Mouse (Mus musculus) liver, embryonic 13.5 days (tissue): Measurements from ENCODE around the gene Ankrd63. TPM values are rescaled to one million over a fixed set of nuclear protein-coding genes. Genes with fewer than 3 reads are reported as not detected.

Experiments
- ATAC-seq: fragments of 200-750 bp; cut with Nextera tagmentation; 2 replicates; pipeline ENCODE4 v1.8.0; 2017; ENCODE audit warnings: low read depth, mild to moderate bottlenecking, moderate number of reproducible peaks, moderate library complexity
- DNase-seq: peaks from one replicate; pipeline ENCODE4 v3.0.0; 2022
- H3K27ac ChIP-seq: fragments of 300-500 bp; sonication (generic); 2 replicates; pipeline ENCODE4 v1.5.1; 2015; ENCODE audit warnings: moderate library complexity, mild to moderate bottlenecking, inconsistent platforms
- H3K27me3 ChIP-seq: fragments of 300-500 bp; sonication (generic); 2 replicates; pipeline ENCODE4 v1.6.1; 2015; ENCODE audit warnings: mild to moderate bottlenecking, inconsistent platforms
- H3K36me3 ChIP-seq: fragments of 300-500 bp; sonication (generic); 2 replicates; pipeline ENCODE4 v1.6.1; 2015; ENCODE audit warnings: mild to moderate bottlenecking, inconsistent platforms
- H3K4me1 ChIP-seq: fragments of 300-500 bp; sonication (generic); replicated peaks from 2 replicates; pipeline ENCODE4 v1.6.1; 2015; ENCODE audit warnings: inconsistent platforms
- H3K4me2 ChIP-seq: fragments of 300-500 bp; sonication (generic); 2 replicates; pipeline ENCODE4 v1.6.1; 2015; ENCODE audit warnings: inconsistent platforms, mild to moderate bottlenecking, moderate library complexity
- H3K4me3 ChIP-seq: fragments of 300-500 bp; sonication (generic); replicated peaks from 2 replicates; pipeline ENCODE4 v1.5.1; 2015; ENCODE audit warnings: mild to moderate bottlenecking, inconsistent platforms
- H3K9ac ChIP-seq: fragments of 300-500 bp; sonication (generic); 2 replicates; pipeline ENCODE4 v1.6.1; 2015; ENCODE audit warnings: mild to moderate bottlenecking, inconsistent platforms
- H3K9me3 ChIP-seq: fragments of 300-500 bp; sonication (generic); replicated peaks from 2 replicates; pipeline ENCODE4 v1.6.1; 2016; ENCODE audit warnings: inconsistent platforms
- whole genome bisulfite sequencing: fragments of 180-500 bp; shearing (Covaris S2); methylation state at CpG from one replicate; pipeline ENCODE4 v1.1.7; 2015; ENCODE audit not compliant: insufficient replicate concordance; 5-methylcytosine and 5-hydroxymethylcytosine counted together
- polyA plus RNA-seq: library from polyadenylated mRNA; unstranded; fragments of >200 nt; fragmentation: Nextera tagmentation; extraction: Ambion mirVana; gene quantifications from 2 replicates; pipeline ENCODE4 v1.2.1, GENCODE M21; 2015

Ankrd63 gene
- polyA plus RNA-seq, 1 experiment from 2014 or later, result not detected

DNA sequence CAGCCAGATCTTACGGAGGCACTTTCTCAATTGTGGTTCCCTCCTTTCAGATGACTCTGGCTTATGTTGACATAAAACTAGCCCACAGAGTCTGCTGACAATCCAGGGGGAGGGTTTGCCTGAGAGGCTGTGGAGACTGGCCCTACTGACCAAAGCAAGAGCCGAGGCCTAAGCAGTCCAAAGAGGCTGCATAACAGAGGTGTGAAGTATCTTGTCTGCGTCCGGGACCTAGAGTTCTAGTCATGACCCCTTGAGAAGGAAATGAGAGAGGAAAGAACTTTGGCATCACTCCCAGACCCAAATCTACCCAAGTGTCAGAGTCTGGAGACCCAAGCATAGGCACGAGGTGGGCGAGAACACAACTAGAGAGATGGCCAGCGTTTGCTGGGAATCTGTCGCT lies 17.1 kb downstream of the Ankrd63 start:
- H3K4me2 ChIP-seq, result no peak overlapping the region
- H3K27ac ChIP-seq, result no peak overlapping the region
- no peak for ATAC-seq
- 71% methylated on average over 8 of the region's 8 CpGs for WGBS
- H3K9me3 ChIP-seq, result no peaks in the 10 kb centered on the region
- H3K4me1 ChIP-seq, result peaks cover 12% of the 10 kb centered on the region
- no peaks in the 10 kb centered on the region for H3K36me3 ChIP-seq
- H3K9ac ChIP-seq, result no peak overlapping the region
- DNase-seq, result no peak
- H3K27me3 ChIP-seq, result peaks cover 6% of the 10 kb centered on the region
- no peak overlapping the region for H3K4me3 ChIP-seq

DNA sequence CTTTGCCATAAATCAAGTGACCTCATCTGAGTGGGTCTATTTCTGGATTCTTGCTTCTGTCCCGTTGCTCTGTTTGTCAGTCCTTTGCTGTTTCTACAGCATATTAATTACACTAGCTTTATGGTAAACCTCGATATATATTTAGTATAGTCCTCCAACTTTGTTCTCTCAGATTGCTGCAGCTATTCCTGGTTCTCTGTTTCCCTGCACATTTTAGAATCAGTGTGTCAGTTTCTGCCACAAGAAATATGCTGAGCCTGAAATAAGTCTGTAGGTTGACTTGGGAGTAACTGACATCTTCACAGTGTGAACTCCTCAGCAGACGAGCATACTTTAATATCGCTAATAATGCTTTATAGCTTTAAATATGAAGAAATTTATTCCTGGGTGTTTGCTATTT lies 18.7 kb downstream of the Ankrd63 start:
- Histone ChIP-seq H3K4me3 (no peak overlapping the region), H3K27me3 (peaks cover 13% of the 10 kb centered on the region), H3K27ac (no peak overlapping the region), H3K9me3 (no peaks in the 10 kb centered on the region), H3K9ac (no peak overlapping the region), H3K4me2 (no peak overlapping the region), H3K4me1 (peaks cover 12% of the 10 kb centered on the region), H3K36me3 (no peaks in the 10 kb centered on the region)
- WGBS, result 76% methylated on average over 4 of the region's 4 CpGs
- DNase-seq, result no peak
- no peak for ATAC-seq

DNA sequence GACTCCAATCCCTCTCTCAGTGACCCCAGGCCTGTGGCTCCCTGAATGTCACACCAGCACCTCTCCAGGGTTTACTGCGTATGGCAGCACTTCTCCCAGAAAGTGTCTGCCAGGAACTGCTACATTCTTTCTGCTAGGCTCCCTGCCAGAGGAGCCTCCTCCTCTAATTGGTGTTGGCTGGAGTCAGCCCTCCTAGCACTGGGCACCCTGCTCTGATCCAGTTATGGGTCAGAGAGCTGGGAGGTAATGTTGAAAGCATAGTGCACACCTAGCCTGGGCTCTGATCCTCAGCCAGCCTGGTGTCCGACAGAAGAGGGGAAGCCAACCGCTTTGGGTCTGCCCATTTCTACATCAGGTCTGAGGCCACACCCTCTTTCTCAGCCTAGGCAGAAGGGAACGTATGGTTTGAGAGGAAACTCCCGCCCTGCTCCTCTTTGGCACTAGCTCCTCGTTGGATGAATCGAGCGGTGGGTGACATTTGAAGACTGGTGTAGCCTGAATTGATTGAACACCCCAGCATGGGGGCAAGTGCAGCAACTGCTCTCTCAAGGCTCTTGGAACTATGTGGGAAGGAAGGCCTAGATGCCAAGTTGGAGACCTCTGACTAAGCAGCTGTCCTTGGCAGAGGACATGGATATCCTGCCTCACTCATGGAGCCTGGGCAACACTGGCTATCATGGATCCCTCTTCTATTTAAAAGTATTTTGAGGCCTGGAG lies 21.1 kb downstream of the Ankrd63 start:
- Histone ChIP-seq H3K27ac (no peak overlapping the region), H3K4me2 (no peak overlapping the region), H3K9ac (no peak overlapping the region), H3K27me3 (peaks cover 31% of the 10 kb centered on the region), H3K36me3 (no peaks in the 10 kb centered on the region), H3K4me3 (no peak overlapping the region), H3K4me1 (peaks cover 19% of the 10 kb centered on the region), H3K9me3 (no peaks in the 10 kb centered on the region)
- no peak for ATAC-seq
- 29% methylated on average over 8 of the region's 8 CpGs for WGBS
- DNase-seq, result no peak

DNA sequence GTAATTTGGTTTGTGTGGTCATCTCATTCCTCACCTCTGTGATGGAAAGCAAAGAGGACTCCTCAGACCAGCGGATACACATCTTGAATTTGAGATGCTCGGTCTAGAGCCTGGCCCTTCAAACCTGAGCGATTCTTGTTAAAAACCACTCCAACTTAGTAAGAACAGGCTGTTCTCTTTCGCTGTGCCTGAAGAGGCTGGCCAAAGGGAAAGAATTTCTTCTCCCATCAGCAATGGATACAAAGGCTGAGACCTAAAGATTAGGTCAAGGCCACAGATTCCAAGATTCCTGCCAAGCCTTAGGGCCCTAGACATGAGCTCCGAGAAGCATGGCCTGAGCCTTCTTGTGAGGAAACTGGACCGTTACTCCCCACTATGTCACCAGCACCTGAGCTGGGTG lies 22.8 kb downstream of the Ankrd63 start:
- no peak for ATAC-seq
- Histone ChIP-seq H3K9ac (no peak overlapping the region), H3K27me3 (peaks cover 48% of the 10 kb centered on the region), H3K4me2 (no peak overlapping the region), H3K36me3 (no peaks in the 10 kb centered on the region), H3K27ac (no peak overlapping the region), H3K4me3 (no peak overlapping the region), H3K4me1 (peaks cover 33% of the 10 kb centered on the region), H3K9me3 (no peaks in the 10 kb centered on the region)
- 80% methylated on average over 6 of the region's 6 CpGs for WGBS
- no peak for DNase-seq

DNA sequence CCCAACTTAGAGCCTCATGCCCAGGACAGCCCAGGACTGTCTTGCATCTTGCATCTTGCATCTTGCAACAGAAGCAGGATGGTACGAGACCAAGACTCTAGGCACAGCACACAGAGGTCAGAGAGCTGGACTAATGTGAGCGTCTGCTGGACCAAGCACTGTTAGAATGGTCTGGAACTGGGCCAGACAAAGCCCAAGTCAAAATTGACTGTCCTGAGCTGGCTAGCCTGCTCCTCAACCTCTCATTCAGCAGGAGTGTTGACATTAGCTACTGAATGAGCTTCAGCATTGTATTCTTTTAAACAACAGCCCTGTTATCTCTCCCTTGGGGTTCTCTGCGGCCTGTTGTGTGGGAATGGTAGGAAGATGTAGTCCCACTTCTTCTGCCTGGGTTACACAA lies 24.2 kb downstream of the Ankrd63 start:
- 71% methylated on average over 3 of the region's 3 CpGs for WGBS
- peaks cover 33% of the 10 kb centered on the region for H3K4me1 ChIP-seq
- ATAC-seq (no peak), DNase-seq (no peak)
- H3K36me3 ChIP-seq, result no peaks in the 10 kb centered on the region
- H3K9me3 ChIP-seq, result no peaks in the 10 kb centered on the region
- no peak overlapping the region for H3K9ac ChIP-seq
- H3K27ac ChIP-seq, result no peak overlapping the region
- no peak overlapping the region for H3K4me2 ChIP-seq
- H3K27me3 ChIP-seq, result peaks cover 61% of the 10 kb centered on the region
- H3K4me3 ChIP-seq, result no peak overlapping the region

DNA sequence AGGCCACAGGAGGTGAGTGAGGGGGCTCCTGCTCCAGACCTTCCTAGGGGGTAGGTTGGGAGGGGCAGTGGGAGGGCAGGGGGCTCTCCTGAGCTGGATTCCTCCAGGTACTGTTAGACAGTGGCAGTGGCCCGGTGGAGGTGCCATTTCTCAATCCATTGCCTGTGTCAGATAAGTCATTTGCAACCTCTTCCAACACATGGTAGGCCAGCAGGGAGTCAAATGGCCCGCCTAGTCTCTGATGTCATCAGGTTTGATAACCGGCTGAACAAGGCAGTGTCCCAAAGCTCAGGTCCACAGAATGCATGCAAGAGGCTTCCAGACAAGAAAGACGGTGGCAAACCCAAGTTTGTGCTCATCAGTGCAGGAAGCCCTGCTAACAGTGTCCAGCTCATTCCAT lies 25.9 kb downstream of the Ankrd63 start:
- H3K9ac ChIP-seq, result peak overlapping the region; percentile 66

DNA sequence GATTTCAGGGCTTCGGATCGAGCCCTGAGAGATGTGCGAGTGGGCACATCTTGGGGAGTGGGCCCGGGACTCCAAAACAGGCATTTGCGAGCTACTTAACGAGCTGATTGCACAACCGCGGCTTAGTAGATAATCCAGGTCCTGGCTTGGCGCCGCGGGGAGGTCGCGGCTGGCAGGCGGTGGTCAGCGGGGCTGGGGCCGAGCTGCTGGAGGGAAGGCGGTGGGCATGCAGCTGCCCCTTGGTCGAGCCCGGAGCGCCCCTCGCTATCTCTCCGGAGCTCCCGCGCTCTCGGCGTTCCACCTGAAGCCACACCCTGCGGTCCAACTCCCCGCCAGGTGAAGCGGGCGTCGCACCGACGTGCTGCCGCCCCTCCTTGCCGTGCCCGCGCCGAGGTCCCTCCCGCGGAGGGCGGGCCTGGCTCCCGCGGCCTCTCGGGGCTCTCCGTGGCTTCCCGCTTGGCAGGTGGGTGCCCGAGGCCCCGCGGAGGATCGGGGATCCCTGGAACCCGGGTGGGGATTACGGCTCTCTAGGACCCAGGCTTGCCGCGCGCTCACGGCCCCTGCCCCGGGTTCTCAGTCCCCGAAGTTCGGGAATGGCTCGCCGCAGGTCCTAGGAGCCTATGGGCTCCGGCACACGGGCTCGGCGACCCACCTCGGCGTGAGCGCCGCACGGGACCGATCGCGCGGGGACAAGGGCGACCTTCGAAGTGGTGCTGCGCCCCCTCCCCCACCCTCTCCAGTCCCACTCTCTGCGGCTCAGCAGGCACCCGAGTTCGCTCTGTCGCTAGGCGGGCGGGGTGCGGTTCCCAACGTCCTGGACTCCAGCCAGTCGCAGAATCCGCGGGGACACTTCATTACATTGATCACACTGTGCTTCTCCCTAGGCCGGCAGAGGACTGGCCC lies 26.7 kb downstream of the Ankrd63 start:
- ATAC-seq (peak; percentile 55), DNase-seq (no peak)
- peak overlapping the region; percentile 66 for H3K9ac ChIP-seq
- peaks cover 22% of the 10 kb centered on the region for H3K4me1 ChIP-seq
- WGBS, result 2% methylated on average over 89 of the region's 89 CpGs
- H3K4me3 ChIP-seq, result peak overlapping the region; percentile 58
- no peaks in the 10 kb centered on the region for H3K9me3 ChIP-seq
- no peaks in the 10 kb centered on the region for H3K36me3 ChIP-seq
- peak overlapping the region; percentile 87 for H3K4me2 ChIP-seq
- H3K27ac ChIP-seq, result no peak overlapping the region
- peaks cover 85% of the 10 kb centered on the region for H3K27me3 ChIP-seq

More for the DNA sequence above, 25.9 kb downstream of the Ankrd63 start:
- H3K4me2 ChIP-seq, result peak overlapping the region; percentile 87
- H3K27ac ChIP-seq, result no peak overlapping the region
- DNase-seq, result no peak
- H3K9me3 ChIP-seq, result no peaks in the 10 kb centered on the region
- 12% methylated on average over 4 of the region's 4 CpGs for WGBS
- peak overlapping the region; percentile 58 for H3K4me3 ChIP-seq
- peaks cover 29% of the 10 kb centered on the region for H3K4me1 ChIP-seq
- no peaks in the 10 kb centered on the region for H3K36me3 ChIP-seq
- ATAC-seq, result peak; percentile 47
- peaks cover 79% of the 10 kb centered on the region for H3K27me3 ChIP-seq

DNA sequence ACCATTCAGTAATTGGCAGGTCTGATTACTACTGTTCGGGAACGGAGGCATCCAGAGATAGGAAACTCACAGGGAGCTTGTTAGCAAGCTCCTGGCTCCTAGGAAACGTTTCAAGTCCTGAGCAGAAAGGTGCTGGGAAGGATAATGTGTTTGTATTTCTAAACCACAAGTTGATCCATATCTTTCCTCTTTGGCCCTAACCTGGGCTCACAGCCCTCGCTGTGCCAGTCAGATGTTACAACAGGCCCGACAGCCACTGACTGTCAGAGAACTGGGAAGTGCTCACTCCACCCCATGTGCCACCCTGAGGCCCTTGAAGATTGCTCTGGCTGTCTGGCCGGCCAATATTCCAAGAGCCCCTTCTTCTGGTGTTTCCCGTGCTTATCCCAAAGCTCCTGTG lies 29.3 kb downstream of the Ankrd63 start:
- ATAC-seq, result no peak
- no peak overlapping the region for H3K4me3 ChIP-seq
- no peaks in the 10 kb centered on the region for H3K36me3 ChIP-seq

DNA sequence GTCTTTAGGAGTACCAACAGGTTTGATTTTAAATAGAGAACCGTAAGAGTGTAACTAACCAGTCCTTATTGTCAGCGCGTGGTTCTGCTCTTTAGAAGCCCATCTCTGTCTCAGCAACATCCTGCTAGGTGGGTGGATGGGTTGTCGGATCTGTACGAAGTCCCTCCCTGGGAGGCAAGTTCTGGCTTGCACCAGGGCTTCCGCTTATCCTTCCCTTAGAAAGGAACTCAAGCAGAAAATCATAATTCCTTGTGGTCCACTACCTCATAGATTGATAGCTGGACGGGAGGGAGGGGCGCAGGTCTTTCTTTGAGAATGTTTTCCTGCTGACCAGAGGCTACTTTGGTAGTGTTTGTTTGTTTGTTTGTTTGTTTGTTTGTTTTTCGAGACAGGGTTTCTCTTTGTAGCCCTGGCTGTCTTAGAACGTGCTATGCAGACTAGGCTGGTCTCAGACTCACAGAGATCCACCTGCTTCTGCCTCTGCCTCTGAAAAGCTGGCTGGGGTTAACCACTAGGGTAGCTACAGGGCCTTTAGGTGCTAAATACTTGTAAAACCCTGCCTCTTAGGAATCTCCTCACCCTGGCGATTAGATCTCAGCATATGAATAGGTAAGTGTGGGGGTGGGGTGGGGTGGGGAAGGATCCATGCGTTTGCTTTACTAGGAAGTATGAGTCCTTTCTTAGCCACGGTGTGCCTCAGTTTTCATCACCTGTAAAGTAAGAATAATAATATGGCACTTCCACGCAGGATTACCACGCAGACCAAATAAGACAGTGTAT lies 29.9 kb downstream of the Ankrd63 start:
- no peak overlapping the region for H3K4me3 ChIP-seq

More for the DNA sequence above, 29.3 kb downstream of the Ankrd63 start:
- H3K4me1 ChIP-seq, result peaks cover 21% of the 10 kb centered on the region
- H3K27me3 ChIP-seq, result peaks cover 85% of the 10 kb centered on the region
- WGBS, result 23% methylated on average over 7 of the region's 7 CpGs
- no peak overlapping the region for H3K9ac ChIP-seq
- no peaks in the 10 kb centered on the region for H3K9me3 ChIP-seq
- no peak overlapping the region for H3K27ac ChIP-seq
- no peak for DNase-seq
- H3K4me2 ChIP-seq, result no peak overlapping the region

DNA sequence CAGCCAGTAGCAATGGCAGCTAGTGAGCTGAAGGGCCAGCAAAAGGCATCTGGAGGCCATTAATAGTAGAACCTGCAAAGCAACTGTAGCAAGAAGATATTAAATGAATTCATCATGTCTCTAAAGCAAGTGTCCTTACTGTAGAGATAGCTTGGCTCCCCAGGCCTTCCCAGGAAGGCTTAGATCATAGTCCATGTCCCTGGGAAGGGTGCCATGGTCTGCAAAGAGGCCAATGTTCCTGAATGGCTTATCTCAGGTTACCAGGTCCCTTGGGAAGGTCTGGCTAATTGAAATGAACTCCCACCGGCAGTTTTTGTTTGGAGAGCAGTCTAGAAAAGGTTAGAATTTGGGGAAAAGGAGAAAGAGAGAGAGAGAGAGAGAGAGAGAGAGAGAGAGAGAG lies 32.0 kb downstream of the Ankrd63 start:
- 60% methylated on average over 1 of the region's 1 CpGs for WGBS
- Histone ChIP-seq H3K4me3 (no peak overlapping the region), H3K36me3 (no peaks in the 10 kb centered on the region), H3K4me1 (peaks cover 13% of the 10 kb centered on the region), H3K27ac (no peak overlapping the region), H3K9me3 (no peaks in the 10 kb centered on the region), H3K27me3 (peaks cover 65% of the 10 kb centered on the region), H3K4me2 (no peak overlapping the region), H3K9ac (no peak overlapping the region)
- ATAC-seq (no peak), DNase-seq (no peak)

More for the DNA sequence above, 29.9 kb downstream of the Ankrd63 start:
- no peak overlapping the region for H3K27ac ChIP-seq
- H3K4me2 ChIP-seq, result no peak overlapping the region
- H3K9me3 ChIP-seq, result no peaks in the 10 kb centered on the region
- H3K4me1 ChIP-seq, result peaks cover 21% of the 10 kb centered on the region
- 36% methylated on average over 15 of the region's 15 CpGs for WGBS
- H3K9ac ChIP-seq, result no peak overlapping the region
- H3K27me3 ChIP-seq, result peaks cover 86% of the 10 kb centered on the region
- H3K36me3 ChIP-seq, result no peaks in the 10 kb centered on the region
- DNase-seq (no peak), ATAC-seq (no peak)

DNA sequence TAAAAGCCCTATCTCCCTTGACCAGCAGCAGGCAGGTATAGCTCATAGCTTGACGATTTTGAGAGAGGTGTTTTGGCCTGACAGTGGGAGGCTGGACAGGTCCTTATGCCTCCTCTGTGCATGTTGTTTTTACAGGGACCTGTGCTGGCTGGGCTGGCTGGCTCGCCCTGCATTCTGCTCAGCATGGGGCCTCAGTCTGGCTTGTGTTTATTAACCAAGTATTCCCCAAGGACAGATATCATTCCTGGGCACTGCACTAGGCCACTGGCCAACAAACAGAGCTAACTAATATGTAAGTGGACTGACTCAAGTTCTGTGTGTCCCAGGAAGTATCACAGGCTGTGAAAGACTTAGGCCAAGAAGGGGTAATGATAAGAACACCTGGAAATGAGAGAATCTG lies 34.0 kb downstream of the Ankrd63 start:
- WGBS, result 55% methylated on average over 2 of the region's 2 CpGs
- Histone ChIP-seq H3K9me3 (no peaks in the 10 kb centered on the region), H3K4me1 (peaks cover 25% of the 10 kb centered on the region), H3K4me3 (no peak overlapping the region), H3K9ac (no peak overlapping the region), H3K4me2 (no peak overlapping the region), H3K36me3 (no peaks in the 10 kb centered on the region), H3K27ac (no peak overlapping the region), H3K27me3 (peaks cover 46% of the 10 kb centered on the region)
- no peak for DNase-seq
- ATAC-seq, result no peak
